Mouse (Mus musculus) liver, embryonic 11.5 days (tissue): ENCODE results near the gene Ptcd2. TPM values are rescaled to one million over a fixed set of nuclear protein-coding genes. Genes with fewer than 3 reads are reported as not detected.

Source experiments
- ATAC-seq: fragments of 200-750 bp; cut with Nextera tagmentation; replicated peaks from 2 replicates; pipeline ENCODE4 v1.8.0; 2017; ENCODE audit warnings: moderate number of reproducible peaks, mild to moderate bottlenecking, moderate TSS enrichment, moderate library complexity; ENCODE audit not compliant: low FRiP score
- DNase-seq: peaks from one replicate; pipeline ENCODE4 v3.0.0-alpha.2; 2017; ENCODE audit warnings: low spot score
- H3K27ac ChIP-seq: fragments of 300-500 bp; sonication (generic); 2 replicates; pipeline ENCODE4 v1.5.1; 2014; ENCODE audit warnings: mild to moderate bottlenecking, low read depth, low read length, control low read depth
- H3K27me3 ChIP-seq: fragments of 300-500 bp; sonication (generic); replicated peaks from 2 replicates; pipeline ENCODE4 v1.6.1; 2014; ENCODE audit warnings: low read length, mixed read lengths; ENCODE audit not compliant: control insufficient read depth, insufficient read depth
- H3K36me3 ChIP-seq: fragments of 300-500 bp; sonication (generic); 2 replicates; pipeline ENCODE4 v1.6.1; 2014; ENCODE audit warnings: mild to moderate bottlenecking, low read length, moderate library complexity, mixed read lengths; ENCODE audit not compliant: control insufficient read depth, insufficient read depth
- H3K4me1 ChIP-seq: fragments of 300-500 bp; sonication (generic); replicated peaks from 2 replicates; pipeline ENCODE4 v1.6.1; 2014; ENCODE audit warnings: low read length, mixed read lengths; ENCODE audit not compliant: control insufficient read depth, insufficient read depth
- H3K4me2 ChIP-seq: fragments of 300-500 bp; sonication (generic); 2 replicates; pipeline ENCODE4 v1.6.1; 2014; ENCODE audit warnings: mild to moderate bottlenecking, control low read depth, moderate library complexity
- H3K4me3 ChIP-seq: fragments of 300-500 bp; sonication (generic); 2 replicates; pipeline ENCODE4 v1.5.1; 2014; ENCODE audit warnings: low read depth, low read length, control low read depth
- H3K9ac ChIP-seq: fragments of 300-500 bp; sonication (generic); 2 replicates; pipeline ENCODE4 v1.6.1; 2014; ENCODE audit warnings: low read depth, low read length, control low read depth
- H3K9me3 ChIP-seq: fragments of 300-500 bp; sonication (generic); 2 replicates; pipeline ENCODE4 v1.6.1; 2016; ENCODE audit warnings: low read length, inconsistent platforms, mixed read lengths; ENCODE audit not compliant: control insufficient read depth
- WGBS: fragments of 180-500 bp; shearing (Covaris S2); extraction: QIAGEN DNeasy Blood & Tissue Kit; methylation state at CpG from one replicate; pipeline ENCODE4 v1.1.7; 2014; 5-methylcytosine and 5-hydroxymethylcytosine counted together
- polyA plus RNA-seq: library from polyadenylated mRNA; unstranded; fragments of >200 nt; fragmentation: Nextera tagmentation; extraction: Ambion mirVana; gene quantifications from 2 replicates; pipeline ENCODE4 v1.2.1, GENCODE M21; 2014

Gene Ptcd2
- polyA plus RNA-seq, 1 experiment from 2014 or later, result 73.1 TPM

- WGBS, result 88% methylated on average over 7 of the region's 7 CpGs
- Histone ChIP-seq H3K4me3 (no peak overlapping the region), H3K4me2 (no peak overlapping the region), H3K27me3 (no peaks in the 10 kb centered on the region), H3K27ac (no peak overlapping the region), H3K36me3 (peaks cover 24% of the 10 kb centered on the region), H3K4me1 (no peaks in the 10 kb centered on the region), H3K9me3 (no peaks in the 10 kb centered on the region), H3K9ac (no peak overlapping the region)
- ATAC-seq (no peak), DNase-seq (no peak)
Observed at GRCm38 (mm10) chr13:99320453-99320852, 24.1 kb downstream of the Ptcd2 start.

DNA sequence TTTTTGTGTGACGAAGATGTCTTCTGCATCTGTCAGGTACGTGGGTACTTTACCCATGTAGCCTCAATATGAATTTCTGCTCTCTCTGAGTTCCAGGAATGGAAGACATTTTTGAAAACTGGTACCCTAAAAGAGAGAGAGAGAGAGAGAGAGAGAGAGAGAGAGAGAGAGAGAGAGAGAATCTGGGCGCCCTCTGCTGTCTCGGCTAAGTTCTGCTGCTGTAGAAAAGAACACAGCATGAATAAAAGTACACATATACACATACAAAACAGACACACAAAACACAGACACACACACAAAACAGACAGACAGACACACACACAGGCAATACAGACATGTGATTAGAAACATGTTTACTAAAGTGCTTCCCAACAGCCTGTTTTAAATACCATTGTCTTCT is 27.4 kb downstream of the Ptcd2 start:
- H3K4me2 ChIP-seq, result no peak overlapping the region
- no peak overlapping the region for H3K4me3 ChIP-seq
- DNase-seq (no peak), ATAC-seq (no peak)
- H3K36me3 ChIP-seq, result peaks cover 5% of the 10 kb centered on the region
- WGBS, result 57% methylated on average over 4 of the region's 4 CpGs
- H3K9ac ChIP-seq, result no peak overlapping the region
- no peak overlapping the region for H3K27ac ChIP-seq
- no peaks in the 10 kb centered on the region for H3K27me3 ChIP-seq
- H3K9me3 ChIP-seq, result no peaks in the 10 kb centered on the region
- H3K4me1 ChIP-seq, result no peaks in the 10 kb centered on the region

- DNase-seq (no peak), ATAC-seq (no peak)
- WGBS, result 81% methylated on average over 6 of the region's 6 CpGs
- H3K27ac ChIP-seq, result no peak overlapping the region
- H3K9ac ChIP-seq, result no peak overlapping the region
- no peak overlapping the region for H3K4me2 ChIP-seq
- H3K4me3 ChIP-seq, result no peak overlapping the region
- H3K9me3 ChIP-seq, result no peaks in the 10 kb centered on the region
- peaks cover 3% of the 10 kb centered on the region for H3K36me3 ChIP-seq
- no peaks in the 10 kb centered on the region for H3K4me1 ChIP-seq
- no peaks in the 10 kb centered on the region for H3K27me3 ChIP-seq
Observed at GRCm38 (mm10) chr13:99316366-99316765, 28.1 kb downstream of the Ptcd2 start.

DNA sequence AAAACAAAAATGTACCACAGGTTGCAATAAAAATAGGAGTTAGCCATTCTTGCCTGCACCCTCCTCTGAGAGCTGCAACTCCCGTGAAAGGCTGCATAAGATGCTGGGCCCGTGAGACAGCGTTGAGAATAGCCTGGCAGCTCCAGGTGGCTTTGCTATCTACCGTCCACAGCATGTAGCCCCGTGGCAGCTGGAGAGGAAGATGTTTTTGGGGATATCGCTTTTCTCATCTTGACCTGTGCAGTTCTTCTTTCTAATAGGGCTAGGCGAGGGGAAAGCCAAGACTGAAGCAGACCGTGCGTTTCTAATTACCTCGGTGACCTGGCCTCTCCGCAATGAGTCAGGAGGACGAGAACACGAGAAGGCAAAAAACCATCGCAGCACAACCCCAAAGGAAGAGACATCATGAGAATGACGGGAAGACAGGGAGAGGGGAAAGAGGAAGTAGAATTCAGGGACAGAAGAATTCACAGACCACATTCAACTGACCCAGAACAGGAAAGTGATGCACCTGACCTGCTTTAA is 29.8 kb downstream of the Ptcd2 start:
- WGBS, result 49% methylated on average over 15 of the region's 15 CpGs
- H3K9me3 ChIP-seq, result no peaks in the 10 kb centered on the region
- no peaks in the 10 kb centered on the region for H3K4me1 ChIP-seq
- H3K4me2 ChIP-seq, result no peak overlapping the region
- ATAC-seq (no peak), DNase-seq (no peak)
- no peak overlapping the region for H3K4me3 ChIP-seq
- no peak overlapping the region for H3K9ac ChIP-seq
- H3K27me3 ChIP-seq, result no peaks in the 10 kb centered on the region
- no peak overlapping the region for H3K27ac ChIP-seq
- H3K36me3 ChIP-seq, result no peaks in the 10 kb centered on the region; the same call in 1 of the 2 replicates

- WGBS, result 86% methylated on average over 5 of the region's 5 CpGs
Observed at GRCm38 (mm10) chr13:99314098-99314497, 30.4 kb downstream of the Ptcd2 start.

DNA sequence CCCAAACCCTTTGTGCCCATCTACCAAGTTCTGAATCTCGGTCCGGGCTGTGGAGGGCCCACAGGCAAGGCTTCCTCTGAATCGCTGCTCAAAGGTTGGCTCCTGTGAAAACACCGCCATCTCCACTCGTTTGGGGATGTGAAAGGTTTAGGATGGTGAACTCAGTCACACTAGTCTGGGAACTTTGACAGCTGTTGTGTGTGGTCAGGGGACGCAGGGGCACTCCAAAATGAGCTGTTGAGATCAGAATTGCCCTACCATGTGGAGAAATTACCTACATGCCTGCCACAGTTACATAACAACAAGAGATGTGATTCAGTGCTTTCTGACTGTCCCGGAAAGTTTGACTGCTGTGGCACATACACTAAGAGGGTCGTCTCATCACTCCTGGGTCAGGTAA is 36.1 kb downstream of the Ptcd2 start:
- 82% methylated on average over 8 of the region's 8 CpGs for WGBS
- H3K9me3 ChIP-seq, result no peaks in the 10 kb centered on the region
- no peak overlapping the region for H3K4me3 ChIP-seq
- no peak overlapping the region for H3K4me2 ChIP-seq
- H3K4me1 ChIP-seq, result no peaks in the 10 kb centered on the region
- H3K27me3 ChIP-seq, result no peaks in the 10 kb centered on the region
- H3K27ac ChIP-seq, result no peak overlapping the region
- ATAC-seq, result no peak
- no peak overlapping the region for H3K9ac ChIP-seq
- no peak for DNase-seq
- no peaks in the 10 kb centered on the region for H3K36me3 ChIP-seq

More at GRCm38 (mm10) chr13:99314098-99314497, 30.4 kb downstream of the Ptcd2 start:
- no peak overlapping the region for H3K9ac ChIP-seq
- no peaks in the 10 kb centered on the region for H3K36me3 ChIP-seq
- no peaks in the 10 kb centered on the region for H3K27me3 ChIP-seq
- no peak overlapping the region for H3K27ac ChIP-seq
- H3K4me3 ChIP-seq, result no peak overlapping the region
- H3K4me2 ChIP-seq, result no peak overlapping the region
- no peaks in the 10 kb centered on the region for H3K4me1 ChIP-seq
- ATAC-seq (no peak), DNase-seq (no peak)
- no peaks in the 10 kb centered on the region for H3K9me3 ChIP-seq

DNA sequence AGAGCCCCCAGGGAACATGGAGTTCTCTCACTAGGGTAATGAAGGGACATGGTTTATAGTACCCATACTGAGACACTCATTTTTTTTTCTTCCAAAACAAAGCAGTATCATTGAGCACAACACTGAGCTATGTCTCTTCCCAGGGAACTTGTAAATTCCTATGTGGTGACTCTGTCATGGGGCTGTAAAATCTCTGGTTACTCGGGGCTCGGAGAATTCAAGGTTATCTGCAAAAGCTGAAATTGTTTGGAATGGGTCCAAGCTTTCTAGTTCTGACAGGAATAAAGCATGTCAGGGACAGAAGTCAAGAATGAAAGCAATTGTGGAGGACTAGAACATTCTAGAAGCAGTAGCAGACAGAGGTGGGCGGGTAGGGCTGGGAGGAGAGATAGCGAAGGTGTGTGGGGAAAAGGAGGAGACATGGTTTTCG is 36.6 kb downstream of the Ptcd2 start:
- no peaks in the 10 kb centered on the region for H3K27me3 ChIP-seq
- H3K4me1 ChIP-seq, result no peaks in the 10 kb centered on the region
- no peak overlapping the region for H3K9ac ChIP-seq
- H3K9me3 ChIP-seq, result no peaks in the 10 kb centered on the region
- no peak overlapping the region for H3K4me3 ChIP-seq
- DNase-seq (no peak), ATAC-seq (no peak)
- no peak overlapping the region for H3K4me2 ChIP-seq
- WGBS, result 71% methylated on average over 5 of the region's 5 CpGs
- H3K27ac ChIP-seq, result no peak overlapping the region
- no peaks in the 10 kb centered on the region for H3K36me3 ChIP-seq

DNA sequence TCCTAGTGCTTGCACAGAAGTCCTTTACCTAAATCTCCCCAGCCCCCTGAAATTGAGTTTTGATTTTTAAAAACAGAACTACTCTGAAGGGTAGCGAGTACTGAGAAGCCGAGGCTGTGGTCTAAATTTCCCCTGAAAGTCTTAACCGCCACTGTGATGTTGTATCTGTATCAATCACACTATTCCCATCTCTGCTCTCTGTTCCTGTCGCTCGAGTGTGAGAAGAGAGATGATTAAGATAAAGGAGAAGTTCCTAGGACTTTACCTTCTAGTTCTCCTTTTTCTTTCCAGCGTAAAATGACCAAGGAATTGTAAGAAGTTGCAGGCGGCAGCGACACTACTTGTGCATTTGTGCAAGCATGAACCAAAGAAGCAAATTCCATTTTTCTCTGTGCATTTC is 38.3 kb downstream of the Ptcd2 start:
- ATAC-seq, result no peak
- no peaks in the 10 kb centered on the region for H3K9me3 ChIP-seq
- H3K9ac ChIP-seq, result no peak overlapping the region
- DNase-seq, result no peak
- H3K4me3 ChIP-seq, result no peak overlapping the region
- no peaks in the 10 kb centered on the region for H3K27me3 ChIP-seq
- no peak overlapping the region for H3K4me2 ChIP-seq
- no peaks in the 10 kb centered on the region for H3K36me3 ChIP-seq
- no peak overlapping the region for H3K27ac ChIP-seq
- 61% methylated on average over 8 of the region's 8 CpGs for WGBS
- no peaks in the 10 kb centered on the region for H3K4me1 ChIP-seq

- Histone ChIP-seq H3K27me3 (no peaks in the 10 kb centered on the region), H3K27ac (no peak overlapping the region), H3K9me3 (no peaks in the 10 kb centered on the region), H3K4me2 (no peak overlapping the region), H3K4me3 (no peak overlapping the region), H3K36me3 (no peaks in the 10 kb centered on the region), H3K9ac (no peak overlapping the region), H3K4me1 (no peaks in the 10 kb centered on the region)
- WGBS, result 74% methylated on average over 1 of the region's 1 CpGs
- no peak for DNase-seq
- no peak for ATAC-seq
Observed at GRCm38 (mm10) chr13:99305186-99305585, 39.3 kb downstream of the Ptcd2 start.
